Mouse (Mus musculus) kidney, embryonic 16.5 days (tissue): ENCODE measurements at regions not wholly inside any gene's neighbourhood (a gene's known extent, or its start where the extent isn't known, plus 50 kb on each side); places are given as distances from the start of the nearest gene placed in this dataset.

ENCODE experiments used
- ATAC-seq: fragments of 200-750 bp; cut with Nextera tagmentation; 2 replicates; pipeline ENCODE4 v1.8.0; 2017; ENCODE audit warnings: moderate TSS enrichment; ENCODE audit not compliant: low FRiP score, low TSS enrichment
- H3K27ac ChIP-seq: fragments of 300-500 bp; sonication (generic); 2 replicates; pipeline ENCODE4 v1.5.1; 2014; ENCODE audit warnings: low read length
- H3K27me3 ChIP-seq: fragments of 300-500 bp; sonication (generic); 2 replicates; pipeline ENCODE4 v1.6.1; 2014; ENCODE audit warnings: low read length, control low read depth, mixed read lengths; ENCODE audit not compliant: insufficient read depth
- H3K36me3 ChIP-seq: fragments of 300-500 bp; sonication (generic); 2 replicates; pipeline ENCODE4 v1.6.1; 2014; ENCODE audit warnings: low read length, control low read depth, mixed read lengths; ENCODE audit not compliant: insufficient read depth
- H3K4me1 ChIP-seq: fragments of 300-500 bp; sonication (generic); 2 replicates; pipeline ENCODE4 v1.6.1; 2014; ENCODE audit warnings: low read length, control low read depth, mixed read lengths; ENCODE audit not compliant: insufficient read depth
- H3K4me2 ChIP-seq: fragments of 300-500 bp; sonication (generic); replicated peaks from 2 replicates; pipeline ENCODE4 v1.6.1; 2014; ENCODE audit warnings: low read depth, low read length
- H3K4me3 ChIP-seq: fragments of 300-500 bp; sonication (generic); 2 replicates; pipeline ENCODE4 v1.5.1; 2014; ENCODE audit warnings: mild to moderate bottlenecking, low read length
- H3K9ac ChIP-seq: fragments of 300-500 bp; sonication (generic); replicated peaks from 2 replicates; pipeline ENCODE4 v1.6.1; 2014; ENCODE audit warnings: low read length
- H3K9me3 ChIP-seq: fragments of 300-500 bp; sonication (generic); 2 replicates; pipeline ENCODE4 v1.6.1; 2016; ENCODE audit warnings: low read length, control low read depth
- WGBS: fragments of 180-500 bp; shearing (Covaris S2); extraction: QIAGEN DNeasy Blood & Tissue Kit; methylation state at CpG from one replicate; pipeline ENCODE4 v1.1.7; 2014; 5-methylcytosine and 5-hydroxymethylcytosine counted together

DNA sequence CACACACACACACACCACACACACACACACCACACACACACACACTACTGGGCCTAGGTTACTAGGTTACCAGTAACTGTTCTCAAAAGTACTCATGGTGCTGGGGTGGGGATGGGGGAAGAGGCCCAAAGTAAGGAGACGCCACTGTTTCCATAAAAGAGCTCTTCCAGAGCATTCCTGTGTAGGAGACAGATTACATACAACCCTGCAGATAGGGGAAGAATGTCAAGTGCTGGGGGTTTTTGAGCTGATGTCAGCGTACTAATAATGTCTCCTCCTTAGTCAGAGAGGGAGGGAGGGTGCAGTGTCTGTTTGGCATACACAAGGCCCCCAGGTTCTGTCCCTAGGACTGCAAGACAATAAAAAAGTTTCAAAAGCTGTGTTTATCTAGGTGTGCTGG, 334.4 kb downstream of the Tox3 start:
- Histone ChIP-seq H3K4me1 (no peaks in the 10 kb centered on the region), H3K9me3 (no peaks in the 10 kb centered on the region), H3K4me2 (no peak overlapping the region), H3K36me3 (no peaks in the 10 kb centered on the region), H3K27me3 (no peaks in the 10 kb centered on the region), H3K9ac (no peak overlapping the region), H3K27ac (no peak overlapping the region), H3K4me3 (no peak overlapping the region)
- 60% methylated on average over 2 of the region's 2 CpGs for WGBS
- no peak; the same call in 1 of the 2 replicates for ATAC-seq

DNA sequence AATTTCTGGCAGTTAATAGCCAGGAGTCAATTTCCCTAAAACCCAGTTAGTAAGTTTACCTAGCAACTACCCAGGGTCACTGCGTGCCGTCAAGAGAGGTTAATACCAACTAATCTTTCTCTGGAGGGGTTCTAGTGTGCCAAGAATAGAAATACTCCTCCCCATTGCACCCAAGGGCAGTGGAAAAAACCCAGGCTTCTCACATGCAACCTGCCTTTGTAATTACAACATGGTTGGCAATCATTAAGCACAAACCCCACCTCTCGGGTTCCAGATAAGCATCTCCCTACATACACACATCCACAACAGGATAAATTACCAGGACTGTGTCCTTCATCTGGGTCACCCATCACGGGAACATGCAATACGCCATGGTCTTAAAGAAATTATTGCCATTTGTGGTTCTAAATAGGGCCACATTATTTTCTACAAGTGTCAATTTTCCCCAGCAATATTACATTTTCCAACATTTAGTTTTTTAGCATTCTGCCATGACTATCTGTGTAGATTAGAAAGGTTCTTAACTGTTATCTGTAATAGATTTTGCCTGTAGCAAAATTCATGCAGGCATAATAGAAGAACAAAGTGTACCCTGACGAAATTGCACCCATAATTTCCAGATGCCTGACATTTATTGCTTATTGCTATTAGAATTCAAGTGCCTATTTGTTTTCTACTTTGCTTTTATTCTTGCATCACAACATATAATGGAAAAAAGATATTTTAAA, 336.3 kb downstream of the Tox3 start:
- Histone ChIP-seq H3K36me3 (no peaks in the 10 kb centered on the region), H3K4me1 (no peaks in the 10 kb centered on the region), H3K4me3 (no peak overlapping the region), H3K27ac (peak overlapping the region; percentile 82), H3K9me3 (no peaks in the 10 kb centered on the region), H3K27me3 (no peaks in the 10 kb centered on the region), H3K9ac (no peak overlapping the region), H3K4me2 (no peak overlapping the region)
- ATAC-seq = peak; percentile 70
- 57% methylated on average over 6 of the region's 6 CpGs for WGBS

DNA sequence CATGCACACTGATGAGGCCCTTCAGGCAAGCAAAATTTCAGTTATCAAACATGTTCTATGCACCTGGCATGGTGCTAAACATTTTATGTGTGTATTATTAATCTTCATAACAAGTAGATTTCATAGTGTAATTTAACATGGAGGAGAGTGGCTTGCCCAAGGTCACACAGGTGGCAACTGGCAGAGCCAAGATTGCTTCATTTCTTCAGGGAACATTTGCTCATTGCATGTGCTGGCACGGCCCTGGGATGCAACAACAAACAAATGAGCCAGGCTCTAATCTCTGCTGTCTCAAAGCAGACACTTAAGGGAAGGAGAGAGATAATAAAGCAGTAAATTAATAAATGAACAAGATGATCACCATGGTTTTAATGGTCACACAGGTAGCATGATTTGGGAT, 338.7 kb downstream of the Tox3 start:
- Histone ChIP-seq H3K4me1 (no peaks in the 10 kb centered on the region), H3K4me3 (no peak overlapping the region), H3K9ac (no peak overlapping the region), H3K27ac (no peak overlapping the region), H3K36me3 (no peaks in the 10 kb centered on the region), H3K27me3 (no peaks in the 10 kb centered on the region), H3K4me2 (no peak overlapping the region), H3K9me3 (no peaks in the 10 kb centered on the region)
- no peak for ATAC-seq
- WGBS = 83% methylated on average over 1 of the region's 1 CpGs

DNA sequence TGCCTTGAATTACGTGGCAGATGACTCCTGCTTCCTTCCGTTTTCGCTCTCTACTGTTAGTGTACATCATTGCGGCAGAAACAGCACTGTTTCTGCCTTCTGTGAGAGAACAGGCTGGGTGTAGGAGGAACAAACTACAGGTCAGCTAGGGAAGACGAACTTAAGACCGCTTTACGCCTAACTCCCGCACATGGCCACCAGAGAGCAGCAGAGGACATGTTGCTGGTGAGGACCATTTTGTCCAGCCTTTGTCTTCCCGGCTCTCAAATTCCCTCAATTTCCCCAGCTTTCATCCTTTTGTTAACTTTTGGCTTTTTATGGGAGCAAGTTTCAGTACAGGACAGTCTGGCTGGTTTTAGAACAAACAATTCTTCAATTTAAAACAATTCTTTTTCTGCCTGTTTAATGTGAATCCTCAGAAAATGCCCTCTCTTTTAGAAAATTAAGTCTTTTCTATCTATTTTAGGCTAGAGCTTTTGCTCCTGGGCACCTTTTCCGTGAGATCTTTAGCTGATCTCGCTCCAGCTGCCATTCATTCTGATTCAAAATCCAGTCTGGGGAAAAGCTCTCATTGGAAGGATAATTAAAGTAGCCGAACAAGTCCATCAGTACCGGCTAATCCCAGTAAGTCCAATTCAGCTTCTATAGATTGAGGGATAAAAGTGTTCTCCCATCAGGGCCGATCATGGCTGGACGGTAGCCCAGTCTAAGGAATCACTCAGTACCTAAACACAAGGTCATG, 347.1 kb downstream of the Tox3 start:
- Histone ChIP-seq H3K4me2 (no peak overlapping the region), H3K27ac (no peak overlapping the region), H3K36me3 (no peaks in the 10 kb centered on the region), H3K9me3 (no peaks in the 10 kb centered on the region), H3K4me3 (no peak overlapping the region), H3K27me3 (no peaks in the 10 kb centered on the region; the same call in 1 of the 2 replicates), H3K9ac (no peak overlapping the region), H3K4me1 (no peaks in the 10 kb centered on the region)
- no peak for ATAC-seq
- WGBS = 46% methylated on average over 15 of the region's 15 CpGs

GRCm38 (mm10) chr8:89993743-89994142, 354.4 kb downstream of the Tox3 start:
- Histone ChIP-seq H3K4me1 (no peaks in the 10 kb centered on the region), H3K36me3 (no peaks in the 10 kb centered on the region), H3K9ac (no peak overlapping the region), H3K27me3 (no peaks in the 10 kb centered on the region), H3K4me3 (no peak overlapping the region), H3K9me3 (no peaks in the 10 kb centered on the region), H3K27ac (no peak overlapping the region), H3K4me2 (no peak overlapping the region)
- no peak for ATAC-seq
- WGBS = 88% methylated on average over 4 of the region's 4 CpGs

DNA sequence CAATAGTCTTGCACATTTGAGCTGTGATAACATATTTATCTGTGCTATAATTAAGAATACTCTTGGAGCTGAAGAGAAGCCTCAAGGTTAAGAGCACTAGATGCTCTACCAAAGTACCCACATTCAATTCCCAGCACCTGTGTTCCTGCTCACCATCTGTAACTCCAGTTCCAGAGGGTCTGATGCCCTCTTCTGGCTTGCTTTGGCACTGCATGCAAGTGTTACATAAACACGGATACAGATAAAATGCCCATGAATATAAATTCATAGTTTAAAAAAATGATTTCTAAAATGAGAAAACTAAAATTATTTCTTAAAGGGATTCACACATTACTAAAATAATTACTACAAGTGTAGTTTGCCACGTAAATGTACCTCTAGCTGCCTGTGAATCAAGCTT, 364.3 kb downstream of the Tox3 start:
- no peak overlapping the region for H3K4me3 ChIP-seq
- no peak overlapping the region for H3K9ac ChIP-seq
- no peak overlapping the region for H3K4me2 ChIP-seq
- no peaks in the 10 kb centered on the region for H3K27me3 ChIP-seq
- no peak overlapping the region for H3K27ac ChIP-seq
- WGBS = 94% methylated on average over 2 of the region's 2 CpGs
- no peaks in the 10 kb centered on the region for H3K36me3 ChIP-seq
- ATAC-seq = no peak
- H3K4me1 ChIP-seq = no peaks in the 10 kb centered on the region
- H3K9me3 ChIP-seq = no peaks in the 10 kb centered on the region

- H3K4me1 ChIP-seq = no peaks in the 10 kb centered on the region
- no peak overlapping the region for H3K4me3 ChIP-seq
- WGBS = 72% methylated on average over 2 of the region's 2 CpGs
- no peaks in the 10 kb centered on the region for H3K27me3 ChIP-seq
- H3K9me3 ChIP-seq = no peaks in the 10 kb centered on the region
- H3K9ac ChIP-seq = no peak overlapping the region
- H3K36me3 ChIP-seq = no peaks in the 10 kb centered on the region
- H3K27ac ChIP-seq = no peak overlapping the region
- no peak overlapping the region for H3K4me2 ChIP-seq
- no peak for ATAC-seq
Observed at GRCm38 (mm10) chr8:89982551-89982950, 365.6 kb downstream of the Tox3 start.

DNA sequence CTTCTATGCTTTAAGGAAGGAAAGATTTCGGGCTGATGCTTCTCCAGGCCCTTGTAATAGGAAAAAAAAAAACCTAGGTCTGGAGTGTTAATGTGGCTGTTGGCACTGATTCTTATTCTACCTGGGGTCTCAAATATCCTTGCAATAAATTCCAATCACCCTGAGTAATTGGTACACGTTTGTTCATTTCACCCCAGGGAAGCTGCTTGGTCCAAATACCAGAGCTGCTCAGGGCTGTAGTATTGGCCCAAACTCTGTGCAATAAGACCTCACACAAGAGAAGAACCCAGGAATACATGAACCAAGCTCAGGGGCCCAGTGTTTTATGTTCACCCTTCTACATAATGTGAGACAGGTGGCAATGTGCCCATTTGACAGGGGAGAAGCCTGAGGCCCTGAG, 366.8 kb downstream of the Tox3 start:
- 72% methylated on average over 2 of the region's 2 CpGs for WGBS
- Histone ChIP-seq H3K4me1 (no peaks in the 10 kb centered on the region), H3K4me2 (no peak overlapping the region), H3K9ac (no peak overlapping the region), H3K9me3 (no peaks in the 10 kb centered on the region), H3K36me3 (no peaks in the 10 kb centered on the region), H3K4me3 (no peak overlapping the region), H3K27ac (no peak overlapping the region), H3K27me3 (no peaks in the 10 kb centered on the region)
- ATAC-seq = no peak

DNA sequence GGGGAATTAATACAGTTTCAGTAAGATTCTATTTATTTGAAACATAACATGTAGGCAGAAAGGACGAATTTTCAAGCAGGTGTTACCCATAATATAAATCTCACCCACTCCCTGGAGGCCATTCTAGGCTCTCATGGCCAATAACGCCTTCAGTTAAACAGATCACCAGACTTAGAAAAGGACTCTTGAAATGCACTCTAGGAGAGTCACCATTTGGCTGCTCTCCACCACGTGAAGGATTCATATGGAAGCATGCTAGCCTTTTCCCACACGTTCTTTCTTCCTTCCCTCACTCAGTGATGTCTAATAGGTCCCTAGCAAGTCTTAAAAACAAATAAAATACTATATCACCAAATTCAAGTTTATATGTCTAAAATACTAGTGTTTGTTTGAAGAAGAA, 367.7 kb downstream of the Tox3 start:
- no peaks in the 10 kb centered on the region for H3K27me3 ChIP-seq
- ATAC-seq = no peak
- H3K27ac ChIP-seq = no peak overlapping the region
- no peaks in the 10 kb centered on the region for H3K9me3 ChIP-seq
- H3K9ac ChIP-seq = no peak overlapping the region
- H3K36me3 ChIP-seq = no peaks in the 10 kb centered on the region
- no peak overlapping the region for H3K4me2 ChIP-seq
- H3K4me1 ChIP-seq = no peaks in the 10 kb centered on the region
- 64% methylated on average over 4 of the region's 4 CpGs for WGBS
- H3K4me3 ChIP-seq = no peak overlapping the region

DNA sequence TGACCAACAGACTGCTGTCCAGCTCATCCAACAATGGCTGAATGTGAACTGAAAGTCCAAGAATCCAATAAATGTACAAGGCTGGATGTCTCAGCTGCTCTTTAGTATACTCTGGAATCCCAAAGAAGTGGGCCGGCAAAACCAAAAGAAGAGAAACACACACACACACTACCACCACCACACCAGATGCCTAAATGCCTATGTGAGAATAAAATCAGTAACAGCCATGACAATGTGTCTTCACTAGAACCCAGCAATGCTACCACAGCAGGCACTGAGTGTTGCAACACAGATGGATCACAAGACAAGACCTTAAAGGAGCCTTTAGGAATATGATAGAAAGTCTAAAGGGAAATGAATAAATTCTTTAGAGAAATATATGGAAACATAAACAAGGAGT, 385.3 kb downstream of the Tox3 start:
- Histone ChIP-seq H3K27me3 (no peaks in the 10 kb centered on the region), H3K9me3 (no peaks in the 10 kb centered on the region), H3K36me3 (no peaks in the 10 kb centered on the region), H3K9ac (no peak overlapping the region), H3K4me3 (no peak overlapping the region), H3K27ac (no peak overlapping the region), H3K4me2 (no peak overlapping the region), H3K4me1 (no peaks in the 10 kb centered on the region)
- ATAC-seq = no peak
- WGBS = 96% methylated on average over 1 of the region's 1 CpGs
